Mouse (Mus musculus) myocyte (in vitro differentiated cells): Measurements from ENCODE around the gene Hoxd9. TPM values are rescaled to one million over a fixed set of nuclear protein-coding genes. Genes with fewer than 3 reads are reported as not detected.

ENCODE experiments used
- H3K27me3 ChIP-seq: one replicate; pipeline ENCODE4 v1.6.1; 2011; ENCODE audit not compliant: control insufficient read depth, insufficient read depth, insufficient read length
- H3K36me3 ChIP-seq: one replicate; pipeline ENCODE4 v1.6.1; 2011; ENCODE audit not compliant: control insufficient read depth, insufficient read depth
- H3K4me2 ChIP-seq: one replicate; pipeline ENCODE4 v1.6.1; 2011; ENCODE audit warnings: low read depth, control low read depth
- H3K4me3 ChIP-seq: one replicate; pipeline ENCODE4 v1.5.1; 2011; ENCODE audit warnings: mild to moderate bottlenecking, control low read depth, moderate library complexity
- H3K79me2 ChIP-seq: one replicate; pipeline ENCODE4 v1.6.1; 2011; ENCODE audit not compliant: control insufficient read depth, insufficient read depth
- H3ac ChIP-seq: one replicate; pipeline ENCODE4 v1.6.1; 2011; ENCODE audit not compliant: control insufficient read depth, insufficient read length
- CEBPB ChIP-seq: IDR thresholded peaks from 2 replicates; pipeline ENCODE4 v1.6.1; 2011; ENCODE audit warnings: mild to moderate bottlenecking, moderate library complexity; ENCODE audit not compliant: poor library complexity, insufficient read depth, severe bottlenecking
- E2F4 ChIP-seq: IDR thresholded peaks from one replicate; pipeline ENCODE4 v1.6.1; 2011; ENCODE audit warnings: mild to moderate bottlenecking, control low read depth, moderate library complexity; ENCODE audit not compliant: insufficient read depth
- MAX ChIP-seq: IDR thresholded peaks from one replicate; pipeline ENCODE4 v1.6.1; 2011; ENCODE audit warnings: low read depth, mild to moderate bottlenecking, control low read depth
- MYOD1 ChIP-seq, 3 experiments: IDR thresholded peaks; one replicate each; pipeline ENCODE4 v1.6.1; 2011; ENCODE audit warnings: control low read depth in 2 of 3, low read depth in 2 of 3, mild to moderate bottlenecking in 2 of 3, moderate library complexity in 1 of 3; ENCODE audit not compliant: insufficient read length in 2 of 3, control insufficient read depth in 1 of 3
- MYOG ChIP-seq, 3 experiments: IDR thresholded peaks; one replicate each; pipeline ENCODE4 v1.6.1; 2011; ENCODE audit warnings: control low read depth in 2 of 3, low read depth in 2 of 3, mild to moderate bottlenecking in 2 of 3; ENCODE audit not compliant: insufficient read length in 2 of 3, control insufficient read depth in 1 of 3, insufficient read depth in 1 of 3
- POLR2A ChIP-seq: IDR thresholded peaks from one replicate; pipeline ENCODE4 v1.6.1; 2011; ENCODE audit warnings: low read depth, mild to moderate bottlenecking, control low read depth, moderate library complexity; ENCODE audit not compliant: insufficient read length
- POLR2AphosphoS2 ChIP-seq: IDR thresholded peaks from one replicate; pipeline ENCODE4 v1.6.1; 2011; ENCODE audit warnings: low read depth, control low read depth; ENCODE audit not compliant: insufficient read length
- REST ChIP-seq: IDR thresholded peaks from one replicate; pipeline ENCODE4 v1.6.1; 2011; ENCODE audit warnings: mild to moderate bottlenecking, control low read depth, moderate library complexity; ENCODE audit not compliant: insufficient read depth, insufficient read length
- SRF ChIP-seq: IDR thresholded peaks from one replicate; pipeline ENCODE4 v1.6.1; 2011; ENCODE audit warnings: low read depth; ENCODE audit not compliant: control insufficient read depth, insufficient read length
- TCF12 ChIP-seq: IDR thresholded peaks from one replicate; pipeline ENCODE4 v1.6.1; 2011; ENCODE audit warnings: mild to moderate bottlenecking, control low read depth; ENCODE audit not compliant: poor library complexity, insufficient read depth, severe bottlenecking
- TCF3 ChIP-seq: IDR thresholded peaks from one replicate; pipeline ENCODE4 v1.6.1; 2011; ENCODE audit warnings: low read depth, control low read depth; ENCODE audit not compliant: insufficient read length
- USF1 ChIP-seq: IDR thresholded peaks from one replicate; pipeline ENCODE4 v1.6.1; 2011; ENCODE audit warnings: low read depth, mild to moderate bottlenecking, control low read depth, moderate library complexity
- polyA plus RNA-seq: library from polyadenylated mRNA; unstranded; fragments of >200 nt; fragmentation: generic; extraction: Trizol; gene quantifications from one replicate; pipeline ENCODE4 v1.2.1, GENCODE M21; 2012; ENCODE audit warnings: missing spikeins

The Hoxd9 gene
- polyA plus RNA-seq, 1 experiment: not detected

DNA sequence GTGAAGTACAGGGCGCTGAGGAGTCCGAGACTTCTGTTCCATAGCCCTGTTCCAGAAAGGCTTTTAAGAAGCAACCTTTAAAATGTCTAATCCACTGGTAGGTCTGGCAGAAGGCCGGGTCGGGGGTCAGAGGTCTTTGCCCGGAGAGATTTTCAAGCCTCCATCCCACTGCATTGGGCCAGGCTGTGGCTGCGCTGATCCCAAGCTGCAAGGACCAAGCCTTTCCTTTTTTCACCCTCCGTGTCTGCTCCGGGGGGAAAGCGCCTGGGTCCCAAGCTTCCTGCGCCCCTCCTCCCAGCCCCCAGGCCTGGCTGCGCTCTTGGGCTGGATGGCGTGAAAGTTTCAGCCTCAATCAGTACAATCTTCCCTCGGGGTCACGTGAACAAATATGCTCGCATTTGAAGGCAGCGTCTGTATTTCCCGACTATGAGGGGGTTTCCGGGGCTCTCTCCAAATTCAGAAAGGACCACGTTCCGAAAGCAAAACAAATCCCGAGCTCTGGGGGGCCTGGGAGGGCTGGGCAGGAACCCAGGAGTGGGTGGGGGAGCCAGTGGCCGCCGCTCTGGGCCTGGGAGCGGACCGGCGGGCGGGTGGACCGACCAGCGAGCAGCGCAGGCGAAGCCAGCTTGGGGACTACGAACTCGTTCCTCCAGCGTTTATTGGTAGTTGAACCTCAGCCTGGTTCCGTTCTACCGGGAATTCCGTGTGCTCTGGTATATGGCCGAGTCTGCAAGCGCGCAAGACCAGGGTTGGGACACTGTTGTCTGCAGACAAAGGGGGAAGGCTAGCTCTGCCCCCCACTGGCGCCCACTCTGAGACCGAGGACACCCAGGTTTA, 38.5 kb downstream of the Hoxd9 start:
- no peak overlapping the region for H3K4me2 ChIP-seq
- TF ChIP-seq SRF (no peak), USF1 (peak; percentile 18)
- H3K4me3 ChIP-seq: no peak overlapping the region
- H3ac ChIP-seq: no peak overlapping the region
- H3K27me3 ChIP-seq: peaks cover 75% of the 10 kb centered on the region
- H3K36me3 ChIP-seq: no peaks in the 10 kb centered on the region
- H3K79me2 ChIP-seq: no peaks in the 10 kb centered on the region

DNA sequence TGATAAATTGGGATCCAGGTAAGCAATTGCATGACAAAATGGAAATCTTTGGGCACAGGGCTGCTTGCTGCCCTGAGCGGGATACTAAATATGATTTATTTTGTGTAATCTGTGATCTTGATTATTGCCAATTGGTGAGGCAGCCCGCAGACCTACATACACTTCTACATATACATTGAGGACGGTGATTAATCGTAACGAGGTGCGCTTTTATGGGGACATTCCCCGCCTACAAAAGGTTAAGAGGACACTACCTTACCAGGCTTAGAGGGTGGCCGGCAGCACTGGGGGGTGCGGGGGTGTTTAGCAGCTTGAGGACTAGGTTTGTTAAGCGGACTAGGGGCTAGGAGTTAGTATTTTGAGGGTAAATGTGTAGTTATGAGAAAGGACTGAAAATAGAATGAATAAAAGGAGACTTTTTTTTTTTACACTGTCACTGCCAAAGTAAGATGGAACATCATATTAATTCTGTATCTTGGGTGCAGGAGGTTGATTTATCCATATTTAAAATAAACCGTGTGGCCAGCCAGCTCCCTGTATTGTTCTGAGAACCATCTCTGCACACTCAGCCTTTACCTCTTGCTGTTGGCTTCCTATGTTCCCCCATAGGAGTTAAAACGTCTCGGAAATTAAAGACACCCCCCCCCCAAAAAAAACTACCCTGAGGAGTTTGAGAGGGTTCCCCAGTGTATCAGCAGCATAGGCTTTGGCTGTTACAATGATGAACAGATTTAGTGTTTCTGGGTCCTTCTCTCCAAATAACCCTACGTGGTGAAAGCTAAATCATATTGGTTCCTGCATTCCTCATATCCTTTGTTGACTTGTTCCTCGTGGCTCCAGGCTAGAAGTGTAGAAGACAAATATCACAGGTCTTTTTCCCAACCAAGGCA, 39.4 kb downstream of the Hoxd9 start:
- no peak for TF ChIP-seq MYOD1 (IDR thresholded peaks at IDR 0.05; ENCODE audit: control insufficient read depth in 1 of 3, insufficient read length in 2 of 3, low read depth in 2 of 3)
- TF ChIP-seq REST: no peak
- TF ChIP-seq TCF12: no peak
- no peak for TF ChIP-seq CEBPB
- TF ChIP-seq USF1: no peak
- TF ChIP-seq SRF: no peak
- no peak for TF ChIP-seq E2F4
- TF ChIP-seq TCF3: no peak
- TF ChIP-seq POLR2A: no peak
- TF ChIP-seq MAX: no peak
- TF ChIP-seq MYOG (IDR thresholded peaks at IDR 0.05; ENCODE audit: control insufficient read depth in 1 of 3, insufficient read depth in 1 of 3, insufficient read length in 2 of 3, low read depth in 2 of 3): no peak
- TF ChIP-seq POLR2AphosphoS2: no peak
- H3K4me2 ChIP-seq: no peak overlapping the region
- H3K79me2 ChIP-seq: no peaks in the 10 kb centered on the region
- no peak overlapping the region for H3K4me3 ChIP-seq
- H3ac ChIP-seq: no peak overlapping the region
- no peaks in the 10 kb centered on the region for H3K36me3 ChIP-seq
- H3K27me3 ChIP-seq: peaks cover 75% of the 10 kb centered on the region

DNA sequence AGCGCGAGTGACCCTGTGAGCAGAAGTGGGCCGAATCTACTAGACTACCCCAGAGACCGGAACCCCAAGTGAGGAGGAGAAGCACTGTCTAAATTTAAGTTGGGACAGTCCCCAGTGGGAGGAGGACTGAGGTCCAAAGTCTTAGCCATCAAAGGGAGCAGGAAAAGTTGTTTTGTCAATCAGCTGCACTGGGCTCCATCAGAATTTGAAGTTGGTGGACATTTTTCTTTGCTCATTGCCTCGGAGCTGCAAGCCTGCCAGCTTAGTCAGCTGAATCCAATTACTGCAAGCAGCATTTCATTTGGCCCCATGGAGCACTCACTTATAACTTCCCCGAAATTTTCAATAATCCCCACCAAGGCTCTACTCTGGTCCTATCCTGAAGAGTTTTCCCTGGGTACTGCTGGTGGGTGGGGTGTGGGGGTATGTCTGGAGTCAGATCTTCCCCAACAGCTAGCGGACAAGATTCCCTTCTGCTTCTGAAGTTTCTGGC, 40.1 kb downstream of the Hoxd9 start:
- no peak overlapping the region for H3K4me2 ChIP-seq
- H3K36me3 ChIP-seq: no peaks in the 10 kb centered on the region
- no peaks in the 10 kb centered on the region for H3K79me2 ChIP-seq
- H3K27me3 ChIP-seq: peaks cover 71% of the 10 kb centered on the region
- TF ChIP-seq MYOG (IDR thresholded peaks at IDR 0.05; ENCODE audit: control insufficient read depth in 1 of 3, insufficient read depth in 1 of 3, insufficient read length in 2 of 3, low read depth in 2 of 3): no peak
- no peak for TF ChIP-seq SRF
- no peak for TF ChIP-seq MYOD1 (IDR thresholded peaks at IDR 0.05; ENCODE audit: control insufficient read depth in 1 of 3, insufficient read length in 2 of 3, low read depth in 2 of 3)
- no peak for TF ChIP-seq REST
- TF ChIP-seq CEBPB: no peak
- no peak for TF ChIP-seq POLR2AphosphoS2
- H3ac ChIP-seq: no peak overlapping the region
- no peak overlapping the region for H3K4me3 ChIP-seq

DNA sequence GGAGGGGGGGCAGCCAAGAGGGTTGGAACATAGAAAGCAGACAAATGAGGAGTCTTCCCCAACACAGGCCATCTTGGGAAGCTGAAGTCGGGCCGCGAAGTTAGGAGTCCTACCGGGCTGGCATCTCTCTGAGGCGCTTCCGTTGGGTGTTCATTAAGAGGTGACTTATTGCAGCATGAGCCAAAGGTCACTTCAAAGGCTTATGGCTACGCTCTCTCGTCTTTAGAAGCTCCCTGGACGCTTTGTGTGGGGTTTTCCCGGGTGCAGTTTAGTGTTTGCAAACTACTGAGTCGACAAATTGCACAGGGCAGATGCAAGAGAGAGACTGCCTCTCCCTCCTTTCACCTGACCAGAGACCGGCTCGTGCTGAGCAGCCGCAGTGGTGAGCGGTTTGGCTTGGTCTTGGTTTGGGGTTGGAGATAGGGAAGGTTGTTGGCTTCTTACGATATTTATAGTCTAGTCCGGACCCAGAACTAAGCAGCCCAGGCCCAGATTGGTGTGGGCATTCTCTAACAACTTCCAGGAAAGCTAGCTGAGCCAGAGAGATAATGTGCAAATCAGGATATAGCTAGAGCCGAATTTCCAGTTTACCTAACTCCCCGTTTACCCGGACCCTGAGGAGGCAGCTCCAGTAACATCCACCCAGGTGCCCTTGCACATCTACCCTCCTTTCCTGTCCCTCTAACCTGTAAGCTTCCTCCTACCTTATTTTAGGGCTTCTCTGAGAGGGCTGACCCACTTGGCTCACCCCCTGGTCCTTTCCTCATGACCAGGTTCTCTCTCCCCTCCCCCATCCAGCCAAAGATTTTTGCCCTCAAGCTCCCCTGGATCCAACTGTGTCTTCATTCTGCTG, 41.3 kb downstream of the Hoxd9 start:
- H3K36me3 ChIP-seq: no peaks in the 10 kb centered on the region
- H3ac ChIP-seq: no peak overlapping the region
- H3K4me2 ChIP-seq: no peak overlapping the region
- no peak for TF ChIP-seq MAX
- no peak for TF ChIP-seq MYOD1 (IDR thresholded peaks at IDR 0.05; ENCODE audit: control insufficient read depth in 1 of 3, insufficient read length in 2 of 3, low read depth in 2 of 3)
- no peak for TF ChIP-seq MYOG (IDR thresholded peaks at IDR 0.05; ENCODE audit: control insufficient read depth in 1 of 3, insufficient read depth in 1 of 3, insufficient read length in 2 of 3, low read depth in 2 of 3)
- no peak for TF ChIP-seq POLR2AphosphoS2
- TF ChIP-seq CEBPB: no peak
- TF ChIP-seq POLR2A: no peak
- no peak for TF ChIP-seq TCF12
- TF ChIP-seq REST: no peak
- TF ChIP-seq TCF3: no peak
- TF ChIP-seq SRF: no peak
- no peak for TF ChIP-seq USF1
- peaks cover 61% of the 10 kb centered on the region for H3K27me3 ChIP-seq
- no peaks in the 10 kb centered on the region for H3K79me2 ChIP-seq
- H3K4me3 ChIP-seq: no peak overlapping the region
